Mouse (Mus musculus) ovary, postnatal 14 days (tissue): ENCODE results near the gene Vax2.

Source experiments
- DNase-seq: peaks from one replicate; pipeline ENCODE4 v3.0.0; 2022; ENCODE audit warnings: low spot score

Vax2 gene

DNA sequence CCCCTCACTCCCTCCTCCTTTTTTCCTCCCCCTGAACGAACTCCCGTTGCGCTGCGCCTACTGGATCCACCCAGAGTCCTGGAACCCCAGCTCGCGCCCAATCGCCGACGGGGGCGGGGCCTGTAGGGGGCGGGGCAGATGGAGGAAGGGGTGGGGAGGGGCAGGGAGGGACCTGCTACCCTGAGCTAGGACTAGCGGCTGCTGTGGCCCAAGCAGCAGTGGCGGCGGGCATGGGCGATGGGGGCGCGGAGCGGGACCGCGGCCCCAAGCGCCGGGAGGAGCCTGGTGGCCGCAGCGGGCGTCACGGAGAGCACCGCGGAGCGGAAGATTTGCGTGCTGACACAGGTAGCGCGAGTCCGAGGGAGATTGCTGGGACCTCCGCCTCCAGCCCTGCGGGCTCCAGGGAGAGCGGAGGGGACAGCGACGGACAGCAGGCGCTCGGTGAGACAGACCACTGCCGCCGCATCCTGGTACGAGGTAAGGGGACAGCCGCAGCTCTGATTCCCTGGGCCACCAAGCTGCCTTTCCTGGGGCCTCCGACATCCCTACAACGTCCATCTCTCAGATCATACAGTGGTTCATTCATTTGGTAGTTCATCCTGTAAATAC lies at the start of gene Vax2:
TSS of gene Vax2 (plus strand) at position 198 of the 609 bp plus-strand sequence.
- DNase-seq: no peak

GRCm38 (mm10) chr6:83665009-83665408 lies 46.1 kb upstream of the Vax2 start:
- no peak for DNase-seq

- DNase-seq: peak; percentile 55
Measured at GRCm38 (mm10) chr6:83673395-83673794, 37.7 kb upstream of the Vax2 start.

DNA sequence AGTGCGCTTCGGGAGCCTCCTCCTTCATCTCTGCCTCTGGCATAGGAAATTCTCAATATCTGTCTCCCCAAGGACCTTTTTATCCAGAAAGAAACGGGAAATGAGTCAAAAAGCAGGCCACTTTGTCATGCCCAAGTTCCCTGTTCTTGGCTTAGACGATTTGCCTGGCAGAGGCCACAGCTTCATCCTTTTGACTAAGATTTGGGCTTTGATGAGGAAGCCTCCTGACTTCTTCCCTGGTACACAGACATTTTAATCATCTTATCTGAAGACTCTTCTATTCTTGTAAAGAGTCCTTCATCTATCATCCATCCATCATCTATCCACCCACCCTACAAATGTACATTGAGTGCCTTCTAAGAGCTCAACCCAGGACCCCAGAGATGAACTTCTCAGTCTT lies 33.3 kb upstream of the Vax2 start, which contains the start of gene Cd207:
TSS of gene Cd207 (minus strand) at position 101 of the 400 bp plus-strand sequence.
- no peak for DNase-seq

DNA sequence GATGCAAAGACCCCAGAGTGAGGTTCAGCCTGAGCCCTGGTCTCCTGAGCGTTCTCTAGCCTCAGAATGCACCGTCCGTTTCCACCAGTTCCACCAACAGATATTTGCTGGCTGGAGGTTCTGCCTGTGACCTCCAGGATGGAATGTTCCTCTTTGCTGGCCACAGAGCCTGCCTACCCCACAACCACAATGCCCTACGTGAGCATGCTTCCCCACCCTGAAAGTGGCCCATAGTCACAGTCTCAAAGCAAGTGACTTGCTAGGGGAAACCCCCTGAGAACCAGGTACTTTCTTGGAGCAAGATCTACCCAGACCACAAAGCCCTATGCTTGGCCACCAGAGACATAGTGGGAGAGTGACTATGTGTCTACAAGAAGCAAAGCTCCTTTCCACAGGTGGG lies 21.7 kb upstream of the Vax2 start:
- DNase-seq: no peak

- peak; percentile 40 for DNase-seq
Measured at GRCm38 (mm10) chr6:83690277-83690676, 20.8 kb upstream of the Vax2 start.

- no peak for DNase-seq
Measured at GRCm38 (mm10) chr6:83690936-83691335, 20.1 kb upstream of the Vax2 start.

DNA sequence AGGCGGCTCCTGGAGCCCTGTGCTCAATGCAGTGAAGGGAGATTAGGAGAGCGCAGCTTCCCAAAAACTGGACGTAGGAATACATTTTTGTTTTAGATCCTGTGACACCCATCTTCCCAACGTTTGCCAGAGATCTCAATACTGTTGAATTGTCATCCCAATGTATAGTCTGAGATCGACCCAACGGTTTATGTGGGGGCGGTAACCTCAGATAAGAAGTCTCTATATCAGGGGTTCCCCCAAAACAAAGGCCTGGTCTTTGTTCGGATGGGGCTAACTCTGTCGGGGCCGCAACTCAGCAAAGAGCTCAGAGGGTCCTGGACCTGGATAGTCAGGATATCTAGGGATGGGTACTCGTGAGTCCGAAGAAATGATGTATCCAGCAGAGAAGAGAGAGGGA lies 18.1 kb upstream of the Vax2 start:
- DNase-seq: no peak

GRCm38 (mm10) chr6:83693835-83694234 lies 17.2 kb upstream of the Vax2 start:
- DNase-seq: no peak

DNA sequence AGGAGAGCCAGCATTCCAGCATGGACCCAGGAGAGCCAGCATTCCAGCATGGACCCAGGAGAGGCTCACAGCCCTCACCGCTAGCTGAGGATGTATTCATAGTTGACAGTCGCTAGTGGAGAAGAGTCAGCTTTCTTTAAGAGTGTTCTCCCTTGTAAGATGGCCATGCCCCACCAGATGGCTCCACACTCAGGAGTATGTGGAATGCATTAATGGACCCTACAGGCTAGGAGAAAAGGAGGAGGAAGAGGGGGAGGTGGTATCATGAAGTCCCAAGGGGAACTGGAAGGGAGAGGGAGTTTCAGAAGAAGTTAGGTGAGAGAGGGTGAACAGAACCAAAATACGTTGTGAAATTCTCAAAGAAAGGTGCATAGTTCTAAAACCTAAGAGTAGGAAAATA lies 15.3 kb upstream of the Vax2 start:
- no peak for DNase-seq

DNA sequence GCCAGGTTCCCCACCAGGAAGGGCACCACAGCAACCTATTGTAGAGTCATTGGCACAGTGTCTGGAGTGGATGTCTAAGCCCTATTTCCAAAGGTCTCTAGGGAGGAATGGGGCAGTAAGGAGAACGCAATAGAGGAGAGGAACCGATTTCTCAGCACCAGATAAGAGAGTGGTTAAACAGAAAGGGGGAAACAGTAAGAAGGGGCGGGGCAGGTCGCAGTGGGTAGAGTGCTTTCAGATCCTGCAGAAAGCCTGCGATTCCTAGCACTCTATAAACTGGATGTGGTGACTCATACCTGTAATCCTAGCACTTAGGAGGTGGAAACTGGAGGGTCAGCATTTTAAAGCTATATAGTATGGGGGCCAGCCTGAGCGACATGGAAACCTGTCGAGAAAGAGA lies 14.4 kb upstream of the Vax2 start:
- DNase-seq: no peak

DNA sequence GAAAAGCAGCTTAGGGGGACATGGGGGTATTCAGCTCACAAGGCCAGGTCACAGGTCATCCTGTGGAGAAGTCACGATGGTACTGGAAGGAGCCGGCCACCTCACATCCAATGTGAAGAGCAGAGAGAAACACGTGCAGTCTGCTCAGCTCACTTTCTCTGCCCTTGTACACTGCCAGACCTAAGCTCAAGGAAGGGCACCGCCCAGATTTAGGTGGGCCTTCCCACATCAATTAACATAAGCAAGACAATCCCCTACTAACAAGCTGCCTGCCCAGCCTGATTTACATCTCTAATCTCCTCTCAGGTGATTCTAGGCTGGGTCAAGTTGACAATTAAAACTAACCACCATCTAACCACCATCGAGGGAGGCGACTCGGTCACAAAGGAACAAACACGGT lies 13.1 kb upstream of the Vax2 start:
- DNase-seq: no peak

DNA sequence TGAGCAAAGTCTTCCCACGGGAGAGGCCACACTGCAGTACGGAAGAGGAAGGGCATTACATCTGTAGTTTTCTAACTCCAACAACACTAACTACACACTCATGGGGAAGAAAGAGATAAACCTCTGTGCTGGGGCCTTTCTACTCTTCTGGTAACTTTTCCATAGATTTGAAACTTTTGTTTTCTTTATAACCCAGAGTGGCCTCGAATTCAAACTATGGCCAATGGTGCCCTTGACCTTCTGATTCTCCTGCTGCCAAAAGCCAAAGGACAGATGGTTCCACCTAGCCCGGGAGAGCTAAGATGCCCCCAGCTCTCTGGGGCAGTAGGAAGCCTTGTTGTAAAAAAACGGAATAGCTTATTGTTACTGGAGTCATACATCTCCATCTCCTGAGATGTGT lies 11.1 kb upstream of the Vax2 start:
- no peak for DNase-seq

GRCm38 (mm10) chr6:83701001-83701400 lies 10.1 kb upstream of the Vax2 start:
- DNase-seq: no peak

- DNase-seq: no peak
Measured at GRCm38 (mm10) chr6:83702146-83702999, 8.7 kb upstream of the Vax2 start.

DNA sequence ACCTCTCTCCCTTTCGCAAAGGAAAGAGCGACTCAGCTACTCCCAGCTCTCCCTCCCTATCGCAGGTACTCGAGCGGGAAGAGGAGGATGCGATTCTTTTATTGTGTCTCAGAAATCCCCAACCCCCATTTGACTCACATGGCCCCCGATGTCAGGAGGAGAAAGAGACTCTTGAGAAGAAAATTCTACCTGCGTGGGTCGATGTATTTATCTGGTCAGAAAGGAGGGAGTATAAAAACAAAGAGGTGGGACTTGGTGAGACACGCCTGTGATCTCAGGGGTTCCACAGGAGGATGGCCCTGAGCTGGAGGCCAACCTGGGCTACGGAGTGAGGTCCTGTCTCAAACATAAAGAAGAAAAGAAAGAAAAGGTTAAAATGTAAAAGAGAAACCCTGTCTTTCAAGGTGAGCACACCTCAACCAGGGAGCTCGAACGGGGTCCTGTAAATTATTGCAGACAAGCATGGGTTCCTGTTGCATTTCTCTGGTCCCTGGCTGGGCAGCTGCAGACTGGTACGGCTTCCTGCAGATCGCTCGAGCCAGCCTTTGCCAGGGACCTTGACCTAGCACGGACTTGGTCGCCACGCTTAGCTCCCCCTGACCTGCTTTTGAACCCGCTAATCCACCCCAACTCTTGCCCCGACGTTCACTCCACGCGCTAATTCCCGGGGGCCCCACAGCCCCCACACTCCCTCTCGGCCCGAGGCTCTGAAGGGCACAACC lies 7.9 kb upstream of the Vax2 start:
- DNase-seq: no peak

- DNase-seq: no peak
Measured at GRCm38 (mm10) chr6:83703722-83704078, 7.4 kb upstream of the Vax2 start.

- DNase-seq: no peak
Measured at GRCm38 (mm10) chr6:83704294-83704693, 6.8 kb upstream of the Vax2 start.

- no peak for DNase-seq
Measured at GRCm38 (mm10) chr6:83704701-83705100, 6.4 kb upstream of the Vax2 start.

DNA sequence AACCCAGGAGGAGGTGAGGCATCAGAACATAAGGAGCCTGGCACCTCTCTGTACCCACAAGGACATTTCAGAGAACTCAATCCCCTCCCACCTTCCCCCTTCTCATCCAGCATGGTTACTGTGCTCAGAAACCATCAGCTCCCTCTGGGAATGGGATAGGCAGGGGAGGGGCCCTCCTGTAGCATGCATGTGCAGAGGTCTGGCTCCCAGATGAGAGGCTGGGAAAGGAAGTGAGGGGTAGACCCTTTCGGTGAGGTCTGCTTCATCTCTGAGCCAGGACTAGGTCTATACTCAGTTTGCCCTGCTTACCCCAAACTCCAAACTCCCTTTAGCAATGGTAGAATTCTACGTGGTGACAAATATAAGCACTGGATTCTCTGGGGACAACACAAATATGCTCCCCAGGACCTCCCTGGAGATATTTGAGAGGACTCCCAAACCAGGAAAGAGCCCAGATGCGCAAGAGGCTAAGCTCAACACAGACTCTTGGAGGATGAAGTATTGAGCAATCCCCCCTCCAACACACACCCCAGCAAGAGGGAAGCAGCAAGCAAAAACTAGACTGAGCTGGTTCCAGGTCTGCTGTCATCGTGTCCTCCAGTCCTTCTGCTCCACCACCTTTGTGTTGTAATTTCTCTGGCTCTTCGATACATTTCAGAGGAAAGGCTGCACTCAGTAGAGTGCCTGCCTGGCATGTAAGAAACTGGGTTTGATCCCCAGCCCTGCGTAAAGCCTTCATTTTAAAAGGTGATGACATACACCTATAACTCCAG lies 3.1 kb upstream of the Vax2 start:
- no peak for DNase-seq

DNA sequence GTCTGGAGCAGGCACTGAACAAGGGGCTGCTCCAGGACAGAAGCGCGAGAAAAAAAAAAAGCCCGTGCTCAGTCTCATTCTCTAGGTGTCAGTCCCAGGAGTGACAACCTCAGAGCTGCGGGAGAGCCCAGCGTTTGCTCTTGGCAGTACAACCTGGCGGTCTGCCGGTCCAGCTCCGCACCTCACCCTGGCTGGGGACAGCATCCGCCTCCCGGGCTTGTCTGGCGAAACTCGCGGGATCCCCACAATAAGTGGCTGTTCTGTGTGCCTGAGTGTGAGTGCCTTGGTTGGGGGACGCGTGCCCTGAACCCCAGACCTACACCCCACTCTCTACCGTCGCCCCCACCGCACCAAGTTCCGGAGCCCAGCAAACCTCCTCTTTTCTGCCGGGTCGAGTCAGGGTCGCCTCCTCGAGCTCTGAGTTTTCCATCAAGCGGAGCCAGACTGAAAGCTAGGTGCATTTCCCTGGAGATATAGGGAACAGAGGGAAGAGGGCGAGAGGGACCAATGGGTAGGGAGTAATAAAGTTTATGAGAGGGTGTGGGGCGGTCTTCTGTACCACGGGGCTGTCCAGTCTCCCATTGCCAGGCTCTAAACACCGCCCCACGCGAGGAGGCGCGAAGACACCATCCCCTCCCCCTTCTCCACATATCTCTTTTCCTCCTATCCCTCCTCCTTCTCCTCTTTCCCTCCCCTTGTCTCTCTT lies 550 bp upstream of the Vax2 start:
- DNase-seq: no peak
